ENCODE assay signal across 8 mouse cellular contexts in the genomic region with DNA sequence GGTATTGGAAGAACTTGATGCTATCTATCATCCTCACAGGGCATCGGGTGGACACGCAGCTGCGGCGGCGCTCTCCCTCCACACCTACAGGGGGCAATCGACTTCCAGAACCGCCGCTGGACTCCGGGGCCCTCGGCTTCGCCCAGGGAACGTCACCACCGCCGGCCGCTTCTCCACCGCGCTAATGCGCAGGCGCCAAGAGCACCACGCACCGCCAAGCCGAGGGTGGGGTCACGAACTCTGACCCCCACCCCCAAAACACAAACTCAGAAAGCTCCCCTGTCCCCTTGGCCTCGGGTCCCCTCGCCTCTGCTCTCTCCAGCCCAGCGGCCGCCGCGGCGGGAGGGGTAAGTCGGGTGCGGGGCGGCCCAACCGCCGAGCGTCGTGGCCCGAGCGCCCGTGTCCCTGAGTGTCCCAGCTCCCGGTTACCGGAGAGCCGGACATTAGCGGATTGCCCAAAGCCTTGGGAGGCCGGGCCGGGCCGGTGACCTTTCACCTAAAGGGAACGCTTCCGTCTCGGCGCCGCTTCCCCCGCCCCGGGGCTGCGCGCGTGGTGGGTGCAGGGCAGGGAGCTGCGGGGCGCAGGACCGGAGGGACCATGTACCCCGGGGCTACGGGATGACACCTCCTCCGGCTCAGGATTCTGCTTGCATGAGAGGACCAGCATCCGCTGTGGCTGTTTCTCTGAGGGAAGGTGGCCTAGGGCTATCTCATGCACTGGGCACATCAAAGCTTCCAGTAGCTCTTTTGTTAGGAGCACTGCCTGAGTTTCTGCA. TPM values are rescaled to one million over a fixed set of nuclear protein-coding genes. Genes with fewer than 3 reads are reported as not detected.
DNase-seq lines count a peak whose midpoint lies in the region; ATAC-seq and TF ChIP-seq lines count a peak whose summit lies in the region.

TSS of gene Nr2c1 (plus strand) at position 268 of the 776 bp plus-strand sequence.

- intact Hi-C loops in heart, adult 2 months (cut with DNase I), result loop anchor here (2.0 kb wide), 1 partner anchor 51 kb away; the partner anchor contains the start of gene Ndufa12

- H3K4me2 ChIP-seq in embryonic facial prominence, embryonic 11.5 days (ENCODE audit: low read depth, low read length), result peak within 1 kb of the TSS; percentile 69
- peak within 1 kb of the TSS; percentile 68 for H3K4me2 ChIP-seq in limb, embryonic 12.5 days
- peak within 1 kb of the TSS; percentile 70 for H3K4me2 ChIP-seq in midbrain, embryonic 14.5 days (ENCODE audit: low read length)

- TF ChIP-seq CTCF in heart, adult 2 months (IDR thresholded peaks at IDR 0.05), result peak; percentile 90

- WGBS in embryonic facial prominence, embryonic 11.5 days, result under 1% methylated on average over 64 of the region's 64 CpGs
- under 1% methylated on average over 64 of the region's 64 CpGs for WGBS in heart, adult 2 months
- WGBS in limb, embryonic 12.5 days, result under 1% methylated on average over 64 of the region's 64 CpGs
- under 1% methylated on average over 64 of the region's 64 CpGs for WGBS in midbrain, embryonic 14.5 days

- peak within 1 kb of the TSS; percentile 94 for H3K9ac ChIP-seq in embryonic facial prominence, embryonic 11.5 days (replicated peaks; ENCODE audit: low read length)
- H3K9ac ChIP-seq in heart, adult 2 months (ENCODE audit: low read depth, low read length), result peak within 1 kb of the TSS; percentile 87
- H3K9ac ChIP-seq in limb, embryonic 12.5 days (replicated peaks), result peak within 1 kb of the TSS; percentile 90
- peak within 1 kb of the TSS; percentile 90 for H3K9ac ChIP-seq in midbrain, embryonic 14.5 days (replicated peaks; ENCODE audit: low read length)

- peak; percentile 48 for TF ChIP-seq POLR2A in heart, adult 2 months (IDR thresholded peaks at IDR 0.05; ENCODE audit: insufficient read depth, low read depth, low read length)

- no peaks in the 10 kb centered on the region for H3K9me3 ChIP-seq in embryonic facial prominence, embryonic 11.5 days (replicated peaks; ENCODE audit: control insufficient read depth, low read length)
- no peaks in the 10 kb centered on the region for H3K9me3 ChIP-seq in limb, embryonic 12.5 days
- H3K9me3 ChIP-seq in midbrain, embryonic 14.5 days (ENCODE audit: control insufficient read depth, low read length), result no peaks in the 10 kb centered on the region

- TF ChIP-seq EP300 in heart, adult 2 months (IDR thresholded peaks at IDR 0.05; ENCODE audit: insufficient read depth, low read depth, low read length), result no peak

- peak within 1 kb of the TSS; percentile 70 for H3K27ac ChIP-seq in embryonic facial prominence, embryonic 11.5 days (replicated peaks; ENCODE audit: low read depth, low read length)
- H3K27ac ChIP-seq in heart, adult 2 months, result peak within 1 kb of the TSS; percentile 96
- H3K27ac ChIP-seq in limb, embryonic 12.5 days, result peak within 1 kb of the TSS; percentile 87
- H3K27ac ChIP-seq in midbrain, embryonic 14.5 days (replicated peaks; ENCODE audit: low read depth, low read length), result peak within 1 kb of the TSS; percentile 88

- peak; percentile 84 for DNase-seq in 3134 (ENCODE audit: extremely low read depth, insufficient read length, low spot score)
- DNase-seq in adrenal gland, postnatal 25 days, result peak; percentile 92
- DNase-seq in embryonic facial prominence, embryonic 11.5 days (ENCODE audit: low spot score), result peak; percentile 88
- DNase-seq in heart, adult 2 months, result peak; percentile 93
- DNase-seq in kidney, adult 8-10 months, result peak; percentile 90 to 92
- peak; percentile 93 for DNase-seq in midbrain, embryonic 14.5 days
- DNase-seq in spleen, adult 12 weeks (ENCODE audit: low spot score), result peak; percentile 42

- H3K79me2 ChIP-seq in heart, adult 2 months (replicated peaks; ENCODE audit: control insufficient read depth, insufficient read depth, low read length), result no peaks in the 10 kb centered on the region

- H3K27me3 ChIP-seq in embryonic facial prominence, embryonic 11.5 days (ENCODE audit: control insufficient read depth, insufficient read depth, low read length), result no peaks in the 10 kb centered on the region
- H3K27me3 ChIP-seq in heart, adult 2 months (ENCODE audit: control insufficient read depth, insufficient read depth, low read length), result no peaks in the 10 kb centered on the region
- no peaks in the 10 kb centered on the region for H3K27me3 ChIP-seq in limb, embryonic 12.5 days
- H3K27me3 ChIP-seq in midbrain, embryonic 14.5 days (ENCODE audit: control insufficient read depth, insufficient read depth, low read length), result no peaks in the 10 kb centered on the region

- peak within 1 kb of the TSS; percentile 90 for H3K4me3 ChIP-seq in embryonic facial prominence, embryonic 11.5 days (ENCODE audit: low read depth, low read length)
- H3K4me3 ChIP-seq in heart, adult 2 months, result peak within 1 kb of the TSS; percentile 73
- peak within 1 kb of the TSS; percentile 88 for H3K4me3 ChIP-seq in limb, embryonic 12.5 days (replicated peaks)
- peak within 1 kb of the TSS; percentile 89 for H3K4me3 ChIP-seq in midbrain, embryonic 14.5 days (replicated peaks; ENCODE audit: low read depth, low read length)

- H3K36me3 ChIP-seq in embryonic facial prominence, embryonic 11.5 days (replicated peaks; ENCODE audit: control insufficient read depth, insufficient read depth, low read depth, low read length), result no peaks in the 10 kb centered on the region
- peaks cover 3% of the 10 kb centered on the region; the same call in 1 of the 2 replicates for H3K36me3 ChIP-seq in heart, adult 2 months (ENCODE audit: control insufficient read depth, insufficient read depth, low read length)
- peaks cover 5% of the 10 kb centered on the region; the same call in 1 of the 2 replicates for H3K36me3 ChIP-seq in limb, embryonic 12.5 days
- no peaks in the 10 kb centered on the region for H3K36me3 ChIP-seq in midbrain, embryonic 14.5 days (ENCODE audit: control insufficient read depth, insufficient read depth, low read length)

- H3K4me1 ChIP-seq in embryonic facial prominence, embryonic 11.5 days (ENCODE audit: control insufficient read depth, insufficient read depth, low read length), result peaks cover 6% of the 10 kb centered on the region
- peaks cover 2% of the 10 kb centered on the region; the same call in 1 of the 2 replicates for H3K4me1 ChIP-seq in heart, adult 2 months (ENCODE audit: control insufficient read depth, insufficient read depth, low read length)
- peaks cover 15% of the 10 kb centered on the region for H3K4me1 ChIP-seq in limb, embryonic 12.5 days (replicated peaks)
- H3K4me1 ChIP-seq in midbrain, embryonic 14.5 days (ENCODE audit: control insufficient read depth, insufficient read depth, low read length), result peaks cover 13% of the 10 kb centered on the region

- peak; percentile 90 for ATAC-seq in embryonic facial prominence, embryonic 11.5 days (replicated peaks; ENCODE audit: insufficient number of reproducible peaks, low FRiP score, low TSS enrichment, low read depth)
- ATAC-seq in limb, embryonic 12.5 days (ENCODE audit: insufficient number of reproducible peaks, insufficient read depth, low FRiP score, low TSS enrichment, low read depth), result peak; percentile 77
- peak; percentile 95 for ATAC-seq in midbrain, embryonic 14.5 days (ENCODE audit: low FRiP score, low TSS enrichment)

RNA-seq across cellular contexts. Expression of gene Nr2c1, which starts in this region (rescaled TPM):
- total RNA-seq in adrenal gland, postnatal 25 days (2021), result 13.7 and 17.9 TPM in 2 replicates
- 13.2 and 13.6 TPM in 2 replicates for polyA plus RNA-seq in embryonic facial prominence, embryonic 11.5 days (2014; fragmentation: Nextera tagmentation; extraction: Ambion mirVana)
- total RNA-seq in heart, adult 2 months (2021), result 1 to 10 TPM; 6.1 to 6.6 TPM
- polyA plus RNA-seq in heart, adult 2 months (2012; rRNA removed), result 3.3 and 4.3 TPM in 2 replicates
- polyA plus RNA-seq in limb, embryonic 12.5 days (2016; fragmentation: Nextera tagmentation; extraction: Ambion mirVana), result 11.4 and 12.4 TPM in 2 replicates
- 7.3 and 8.6 TPM in 2 replicates for polyA plus RNA-seq in midbrain, embryonic 14.5 days (2014; fragmentation: Nextera tagmentation; extraction: Ambion mirVana)

Comparison
In these comparisons a context has a peak if more than half of its experiments do, and no peak if none do; other contexts are left out.
1. Peak in every context shown above with its lines: DNase-seq, ATAC-seq, H3K4me3 ChIP-seq and H3K27ac ChIP-seq.
2. DNase-seq: peak in every context shown above with its lines; median percentile 93 in heart, adult 2 months; 93 in midbrain, embryonic 14.5 days; 92 in adrenal gland, postnatal 25 days; 91 in kidney, adult 8-10 months; 88 in embryonic facial prominence, embryonic 11.5 days; 84 in 3134; 42 in spleen, adult 12 weeks.